Comparison of ENCODE assay signal across 24 mouse cellular contexts in genomic region chr3:32670196-32670595, GRCm38 (mm10). TPM values are rescaled to one million over a fixed set of nuclear protein-coding genes. Genes with fewer than 3 reads are reported as not detected.
DNase-seq lines count a peak whose midpoint lies in the region; TF ChIP-seq lines count a peak whose summit lies in the region.
"Had no signal": no experiment of that assay in that cellular context is flagged by ENCODE, and none has a peak within 500 bp of the region (broad histone marks: within the 10 kb centered on the region; RNA-seq: fewer than 3 reads in every experiment).

No protein-coding gene starts in this region.

- DNase-seq in gastrocnemius, adult 2 months = no peak
- no peak for DNase-seq in gastrocnemius, postnatal 4 days (ENCODE audit: low spot score in 2 of 2)
- peak; percentile 80 for DNase-seq in adrenal gland, adult 8-10 months
- peak; percentile 26 for DNase-seq in adrenal gland, postnatal 25 days
- no peak for DNase-seq in thymus, postnatal 4 days
- DNase-seq in gastrocnemius, postnatal 14 days = no peak
- DNase-seq: B cell, adult 2 months; cerebellum, adult 11-12 months; cerebellum, adult 8-10 months; cerebellum, postnatal 10 days; cerebellum, postnatal 36 days; embryo, embryonic 11 days; gastrocnemius, postnatal 10 days; heart, adult 2 months; kidney, adult 9 months had no signal

- intact Hi-C loops in gastrocnemius, adult 2 months (cut with DNase I) = no loop called here
- intact Hi-C loops in gastrocnemius, postnatal 14 days (cut with DNase I; ENCODE audit: low total_unique reads) = no loop called here

- TF ChIP-seq CTCF in gastrocnemius, adult 2 months (IDR thresholded peaks at IDR 0.05) = no peak

- peak overlapping the region; percentile 86 for H3K27ac ChIP-seq in gastrocnemius, adult 2 months
- H3K27ac ChIP-seq: embryonic facial prominence, embryonic 10.5 days; embryonic facial prominence, embryonic 13.5 days; forebrain, embryonic 12.5 days; forebrain, embryonic 15.5 days; heart, embryonic 10.5 days; hindbrain, embryonic 12.5 days; hindbrain, embryonic 15.5 days had no signal

- no peak overlapping the region for H3K4me3 ChIP-seq in gastrocnemius, adult 2 months
- H3K4me3 ChIP-seq: embryonic facial prominence, embryonic 10.5 days; embryonic facial prominence, embryonic 13.5 days; erythroblast, embryonic 14.5 days; forebrain, embryonic 12.5 days; forebrain, embryonic 15.5 days; heart, adult 2 months; heart, embryonic 10.5 days; heart, embryonic 13.5 days; hindbrain, embryonic 12.5 days; hindbrain, embryonic 15.5 days had no signal

RNA-seq across cellular contexts. Expression of gene Actl6a, which starts 35.9 kb away (rescaled TPM):
- total RNA-seq in gastrocnemius, adult 2 months (2021) = 10 to 100 TPM; 13.1 to 16.0 TPM
- 10 to 100 TPM; 37.9 to 38.5 TPM for total RNA-seq in gastrocnemius, postnatal 4 days (2021)
- total RNA-seq in adrenal gland, adult 8-10 months (2022) = 10 to 100 TPM; 46.4 to 62.4 (median 53.0) TPM
- total RNA-seq in adrenal gland, postnatal 25 days (2021) = 55.6 and 57.1 TPM in 2 replicates
- 10 to 100 TPM; 19.6 to 20.2 TPM for total RNA-seq in gastrocnemius, postnatal 14 days (2021)

RNA-seq across cellular contexts. Expression of gene Gnb4, which starts 53.8 kb away (rescaled TPM):
- total RNA-seq in gastrocnemius, adult 2 months (2021) = 1 to 10 TPM; 4.3 to 7.2 TPM
- 10 to 100 TPM; 39.1 to 39.5 TPM for total RNA-seq in gastrocnemius, postnatal 4 days (2021)
- 10 to 100 TPM; 37.7 to 82.5 (median 58.9) TPM for total RNA-seq in adrenal gland, adult 8-10 months (2022)
- 26.8 and 46.7 TPM in 2 replicates for total RNA-seq in adrenal gland, postnatal 25 days (2021)
- 10 to 100 TPM; 14.8 to 18.8 TPM for total RNA-seq in gastrocnemius, postnatal 14 days (2021)

Comparison
In these comparisons a context has a peak if more than half of its experiments do, and no peak if none do; other contexts are left out.
1. DNase-seq: peak in adrenal gland, adult 8-10 months (single experiment) and adrenal gland, postnatal 25 days (single experiment); none in gastrocnemius, adult 2 months (single experiment), gastrocnemius, postnatal 4 days (0 of 2), thymus, postnatal 4 days (single experiment) and gastrocnemius, postnatal 14 days (single experiment).